Mouse (Mus musculus): Measurements from ENCODE around the gene Phldb2. TPM values are rescaled to one million over a fixed set of nuclear protein-coding genes. Genes with fewer than 3 reads are reported as not detected.
A peak's percentile ranks its signal among the peaks of the same experiment; 100 is the strongest.

Phldb2 gene
- polyA plus RNA-seq, 1 experiment from 2014 or later = 9.8 TPM

- Histone ChIP-seq H3K4me3 (ENCODE audit: low read depth, low read length) (no peak overlapping the region), H3K4me2 (ENCODE audit: low read depth, low read length) (peak overlapping the region; percentile 55; the same call in 1 of the 2 replicates), H3K4me1 (ENCODE audit: insufficient read depth) (peaks cover 18% of the 10 kb centered on the region; the same call in 1 of the 2 replicates), H3K9ac (replicated peaks) (no peak overlapping the region), H3K27ac (ENCODE audit: low read depth) (peak overlapping the region; percentile 4; the same call in 1 of the 2 replicates), H3K27me3 (ENCODE audit: insufficient read depth, low read length) (no peaks in the 10 kb centered on the region), H3K9me3 (ENCODE audit: low read length) (no peaks in the 10 kb centered on the region), H3K36me3 (replicated peaks; ENCODE audit: insufficient read depth, low read length) (no peaks in the 10 kb centered on the region)
- WGBS (ENCODE audit: insufficient replicate concordance) = 47% methylated on average over 6 of the region's 6 CpGs
- no peak for DNase-seq
- ATAC-seq = no peak
- TF ChIP-seq CTCF (IDR thresholded peaks at IDR 0.05; ENCODE audit: low read depth) (no peak), EP300 (IDR thresholded peaks at IDR 0.05; ENCODE audit: low read depth) (no peak)
Observed at GRCm38 (mm10) chr16:45832747-45833108, 120.7 kb downstream of the Phldb2 start.

DNA sequence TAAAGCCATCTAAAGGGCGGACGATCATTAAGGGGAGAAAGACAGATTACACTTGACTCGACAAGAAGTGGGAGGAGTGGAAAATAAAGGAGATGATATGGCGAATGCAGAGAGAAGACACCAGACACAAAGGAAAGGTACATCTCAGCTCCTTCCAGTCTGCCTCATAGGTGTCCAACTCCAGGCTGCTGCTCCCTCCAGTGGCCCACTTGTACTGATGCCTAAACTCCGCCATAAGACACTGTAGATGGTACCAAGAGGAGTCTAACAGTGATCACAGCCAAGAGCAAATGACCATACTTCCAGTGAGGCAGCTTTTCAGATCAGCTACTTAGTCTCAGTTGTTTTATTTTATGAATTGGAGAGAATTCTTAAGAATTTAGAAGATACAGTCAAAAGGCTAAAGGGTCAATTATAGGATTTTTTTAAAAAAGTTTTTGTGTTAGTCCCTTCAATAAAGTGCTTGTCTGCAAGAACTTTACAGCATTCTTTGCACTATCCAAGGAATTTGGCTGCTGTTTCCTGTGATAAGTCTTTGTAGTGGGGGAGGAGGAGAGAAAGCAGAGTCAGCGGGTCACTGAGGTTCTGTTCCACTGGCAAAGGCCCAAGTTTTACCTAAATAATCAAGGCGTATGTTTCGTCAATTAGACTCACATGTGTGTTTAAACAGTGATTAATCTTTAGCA lies 121.2 kb downstream of the Phldb2 start:
- Histone ChIP-seq H3K4me3 (ENCODE audit: low read depth, low read length) (no peak overlapping the region), H3K9me3 (ENCODE audit: low read length) (no peaks in the 10 kb centered on the region), H3K4me2 (ENCODE audit: low read depth, low read length) (peak overlapping the region; percentile 55), H3K4me1 (ENCODE audit: insufficient read depth) (peaks cover 13% of the 10 kb centered on the region; the same call in 1 of the 2 replicates), H3K27ac (ENCODE audit: low read depth) (peak overlapping the region; percentile 57; the same call in 1 of the 2 replicates), H3K27me3 (ENCODE audit: insufficient read depth, low read length) (no peaks in the 10 kb centered on the region), H3K36me3 (replicated peaks; ENCODE audit: insufficient read depth, low read length) (no peaks in the 10 kb centered on the region), H3K9ac (replicated peaks) (no peak overlapping the region)
- 53% methylated on average over 8 of the region's 8 CpGs for WGBS (ENCODE audit: insufficient replicate concordance)
- ATAC-seq (peak; percentile 57), DNase-seq (no peak)
- TF ChIP-seq EP300 (IDR thresholded peaks at IDR 0.05; ENCODE audit: low read depth) = 0 out of 2 replicates have a peak, but pooled peaks have one; percentile 30
- peak; percentile 53 for TF ChIP-seq CTCF (IDR thresholded peaks at IDR 0.05; ENCODE audit: low read depth)

DNA sequence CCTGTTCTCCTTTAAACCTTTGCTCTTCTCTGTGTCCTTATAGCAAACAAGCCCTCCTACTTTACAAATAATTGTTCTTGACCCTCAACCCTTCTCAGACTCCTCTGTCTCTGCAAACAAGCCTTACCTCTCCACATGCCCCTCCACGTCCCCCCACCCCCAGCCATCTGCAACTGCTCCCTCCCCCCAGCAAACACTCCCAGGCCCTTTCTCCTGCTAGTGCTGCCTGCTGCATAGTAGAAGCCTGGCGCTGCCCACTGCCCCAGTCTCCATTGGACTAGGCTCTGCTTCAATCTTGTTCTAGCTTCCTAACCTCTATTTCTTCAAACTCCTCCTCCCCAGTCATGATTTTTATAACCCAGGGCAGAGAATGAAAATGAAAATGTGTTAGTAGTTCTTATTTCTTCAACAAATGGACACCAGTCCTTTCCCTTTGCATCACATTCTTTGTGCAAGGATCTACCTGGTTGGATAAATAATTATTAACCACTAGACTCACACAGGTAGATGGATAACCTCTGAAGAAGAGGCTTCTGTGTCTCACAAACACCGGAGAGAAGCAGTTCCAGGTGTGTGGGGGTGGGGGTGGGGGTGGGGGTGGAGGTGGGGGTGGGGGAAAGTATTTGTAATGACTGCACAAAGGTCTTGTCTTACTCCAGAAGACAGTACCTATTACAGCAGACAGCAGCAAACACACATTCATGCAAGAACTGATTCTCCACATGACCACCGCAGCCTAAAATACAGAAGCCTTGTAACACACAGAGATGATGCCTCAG lies 122.1 kb downstream of the Phldb2 start:
- H3K27ac ChIP-seq (ENCODE audit: low read depth) = peak overlapping the region; percentile 57; the same call in 1 of the 2 replicates
- H3K4me3 ChIP-seq (ENCODE audit: low read depth, low read length) = no peak overlapping the region
- no peaks in the 10 kb centered on the region for H3K9me3 ChIP-seq (ENCODE audit: low read length)
- no peak overlapping the region for H3K9ac ChIP-seq (replicated peaks)
- peak overlapping the region; percentile 55 for H3K4me2 ChIP-seq (ENCODE audit: low read depth, low read length)
- peaks cover 13% of the 10 kb centered on the region; the same call in 1 of the 2 replicates for H3K4me1 ChIP-seq (ENCODE audit: insufficient read depth)
- 55% methylated on average over 4 of the region's 4 CpGs for WGBS (ENCODE audit: insufficient replicate concordance)
- no peak for DNase-seq
- H3K27me3 ChIP-seq (ENCODE audit: insufficient read depth, low read length) = no peaks in the 10 kb centered on the region
- TF ChIP-seq EP300 (IDR thresholded peaks at IDR 0.05; ENCODE audit: low read depth) (no peak), CTCF (IDR thresholded peaks at IDR 0.05; ENCODE audit: low read depth) (no peak)
- H3K36me3 ChIP-seq (replicated peaks; ENCODE audit: insufficient read depth, low read length) = no peaks in the 10 kb centered on the region
- no peak for ATAC-seq

GRCm38 (mm10) chr16:45830096-45830866 lies 123.1 kb downstream of the Phldb2 start:
- H3K4me3 ChIP-seq (ENCODE audit: low read depth, low read length) = no peak overlapping the region
- no peak for ATAC-seq

DNA sequence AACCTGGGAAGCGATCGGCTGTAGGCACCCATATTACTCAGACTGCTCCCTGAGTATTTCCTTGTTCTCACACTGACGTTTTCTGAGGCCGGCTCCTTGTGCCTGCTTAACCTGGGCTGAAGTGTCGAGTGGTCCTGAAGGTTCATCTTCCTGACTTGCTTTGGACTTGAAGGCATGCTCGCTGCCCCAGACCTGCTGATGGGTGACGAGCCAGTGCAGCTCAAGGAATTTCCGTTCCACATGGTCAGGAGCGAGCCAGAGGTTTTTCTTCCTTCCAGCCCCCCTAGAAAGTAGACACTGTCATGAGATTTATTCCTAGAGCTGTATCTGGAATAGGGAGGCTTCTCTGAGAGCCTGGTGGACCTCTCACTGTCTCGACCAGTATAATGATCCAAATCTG lies 128.1 kb downstream of the Phldb2 start:
- DNase-seq (no peak), ATAC-seq (no peak)
- Histone ChIP-seq H3K27ac (ENCODE audit: low read depth) (no peak overlapping the region), H3K4me2 (ENCODE audit: low read depth, low read length) (no peak overlapping the region), H3K9me3 (ENCODE audit: low read length) (no peaks in the 10 kb centered on the region), H3K27me3 (ENCODE audit: insufficient read depth, low read length) (no peaks in the 10 kb centered on the region), H3K4me1 (ENCODE audit: insufficient read depth) (0 out of 2 replicates have a peak, but pooled peaks cover under 1% of the 10 kb centered on the region), H3K9ac (replicated peaks) (no peak overlapping the region), H3K36me3 (replicated peaks; ENCODE audit: insufficient read depth, low read length) (no peaks in the 10 kb centered on the region), H3K4me3 (ENCODE audit: low read depth, low read length) (no peak overlapping the region)
- no peak for TF ChIP-seq EP300 (IDR thresholded peaks at IDR 0.05; ENCODE audit: low read depth)
- TF ChIP-seq CTCF (IDR thresholded peaks at IDR 0.05; ENCODE audit: low read depth) = no peak
- 86% methylated on average over 10 of the region's 10 CpGs for WGBS (ENCODE audit: insufficient replicate concordance)

More at GRCm38 (mm10) chr16:45830096-45830866, 123.1 kb downstream of the Phldb2 start:
- Histone ChIP-seq H3K9me3 (ENCODE audit: low read length) (no peaks in the 10 kb centered on the region), H3K4me2 (ENCODE audit: low read depth, low read length) (no peak overlapping the region), H3K36me3 (replicated peaks; ENCODE audit: insufficient read depth, low read length) (no peaks in the 10 kb centered on the region), H3K27ac (ENCODE audit: low read depth) (peak overlapping the region; percentile 39; the same call in 1 of the 2 replicates), H3K4me1 (ENCODE audit: insufficient read depth) (peaks cover 13% of the 10 kb centered on the region; the same call in 1 of the 2 replicates), H3K27me3 (ENCODE audit: insufficient read depth, low read length) (no peaks in the 10 kb centered on the region), H3K9ac (replicated peaks) (no peak overlapping the region)
- no peak for DNase-seq
- WGBS (ENCODE audit: insufficient replicate concordance) = 68% methylated on average over 11 of the region's 11 CpGs
- TF ChIP-seq CTCF (IDR thresholded peaks at IDR 0.05; ENCODE audit: low read depth) = no peak
- no peak for TF ChIP-seq EP300 (IDR thresholded peaks at IDR 0.05; ENCODE audit: low read depth)

Data from liver, postnatal 0 days (tissue).